Mouse (Mus musculus) heart, embryonic 16.5 days (tissue): ENCODE data around the gene Adm. TPM values are rescaled to one million over a fixed set of nuclear protein-coding genes. Genes with fewer than 3 reads are reported as not detected.

ENCODE experiments used
- ATAC-seq: fragments of 200-750 bp; cut with Nextera tagmentation; replicated peaks from 2 replicates; pipeline ENCODE4 v1.8.0; 2017; ENCODE audit warnings: moderate number of reproducible peaks; ENCODE audit not compliant: insufficient read depth, low FRiP score; ENCODE audit errors: extremely low read depth
- H3K27ac ChIP-seq: fragments of 300-500 bp; sonication (generic); 2 replicates; pipeline ENCODE4 v1.5.1; 2014; ENCODE audit warnings: mild to moderate bottlenecking, low read length, control low read depth, moderate library complexity
- H3K27me3 ChIP-seq: fragments of 300-500 bp; sonication (generic); 2 replicates; pipeline ENCODE4 v1.6.1; 2014; ENCODE audit warnings: low read length, mixed read lengths; ENCODE audit not compliant: control insufficient read depth, insufficient read depth
- H3K36me3 ChIP-seq: fragments of 300-500 bp; sonication (generic); 2 replicates; pipeline ENCODE4 v1.6.1; 2014; ENCODE audit not compliant: control insufficient read depth, insufficient read depth
- H3K4me1 ChIP-seq: fragments of 300-500 bp; sonication (generic); 2 replicates; pipeline ENCODE4 v1.6.1; 2014; ENCODE audit warnings: low read length, mixed read lengths; ENCODE audit not compliant: control insufficient read depth, insufficient read depth
- H3K4me2 ChIP-seq: fragments of 300-500 bp; sonication (generic); 2 replicates; pipeline ENCODE4 v1.6.1; 2014; ENCODE audit warnings: low read depth, mild to moderate bottlenecking, control low read depth, low read length
- H3K4me3 ChIP-seq: fragments of 300-500 bp; sonication (generic); 2 replicates; pipeline ENCODE4 v1.5.1; 2014; ENCODE audit warnings: mild to moderate bottlenecking, control low read depth, low read length
- H3K9ac ChIP-seq: fragments of 300-500 bp; sonication (generic); 2 replicates; pipeline ENCODE4 v1.6.1; 2014; ENCODE audit warnings: low read length, control low read depth
- H3K9me3 ChIP-seq: fragments of 300-500 bp; sonication (generic); replicated peaks from 2 replicates; pipeline ENCODE4 v1.6.1; 2016; ENCODE audit warnings: low read length; ENCODE audit not compliant: control insufficient read depth
- WGBS: fragments of 180-500 bp; shearing (Covaris S2); extraction: QIAGEN DNeasy Blood & Tissue Kit; methylation state at CpG from one replicate; pipeline ENCODE4 v1.1.7; 2014; 5-methylcytosine and 5-hydroxymethylcytosine counted together
- polyA plus RNA-seq: library from polyadenylated mRNA; unstranded; fragments of >200 nt; fragmentation: Nextera tagmentation; extraction: Ambion mirVana; gene quantifications from 2 replicates; pipeline ENCODE4 v1.2.1, GENCODE M21; 2015

Adm gene
- polyA plus RNA-seq, 1 experiment from 2014 or later, result 25.8 TPM

- H3K27ac ChIP-seq, result peak overlapping the region; percentile 100
- no peaks in the 10 kb centered on the region for H3K36me3 ChIP-seq
- no peaks in the 10 kb centered on the region for H3K9me3 ChIP-seq
- H3K4me2 ChIP-seq, result peak overlapping the region; percentile 93
- WGBS, result 4% methylated on average over 17 of the region's 17 CpGs
- H3K4me3 ChIP-seq, result peak overlapping the region; percentile 96
- peak overlapping the region; percentile 99 for H3K9ac ChIP-seq
- ATAC-seq, result no peak
- peaks cover 25% of the 10 kb centered on the region for H3K4me1 ChIP-seq
- no peaks in the 10 kb centered on the region for H3K27me3 ChIP-seq
Measured at GRCm38 (mm10) chr7:110613381-110614132, 13.9 kb upstream of the Adm start.

- peak within 1 kb of the TSS; percentile 96 for H3K4me3 ChIP-seq
- H3K9ac ChIP-seq, result peak within 1 kb of the TSS; percentile 99
- H3K4me1 ChIP-seq, result peaks cover 33% of the 10 kb centered on the region
- no peaks in the 10 kb centered on the region for H3K9me3 ChIP-seq
- H3K27ac ChIP-seq, result peak within 1 kb of the TSS; percentile 100
- H3K27me3 ChIP-seq, result no peaks in the 10 kb centered on the region
- WGBS, result under 1% methylated on average over 109 of the region's 127 CpGs
- peak within 1 kb of the TSS; percentile 93 for H3K4me2 ChIP-seq
- H3K36me3 ChIP-seq, result no peaks in the 10 kb centered on the region
- ATAC-seq, result peak; percentile 87
Measured at GRCm38 (mm10) chr7:110614133-110615063, 13.1 kb upstream of the Adm start, which contains the start of gene Sbf2. TSS of gene Sbf2 (minus strand) at chr7:110614922.

- H3K4me3 ChIP-seq, result peak overlapping the region; percentile 96
- 0 out of 2 replicates have a peak, but pooled peaks have one; percentile 5 for ATAC-seq
- H3K27me3 ChIP-seq, result no peaks in the 10 kb centered on the region
- H3K9me3 ChIP-seq, result no peaks in the 10 kb centered on the region
- 0% methylated on average over 20 of the region's 20 CpGs for WGBS
- H3K27ac ChIP-seq, result peak overlapping the region; percentile 100
- H3K4me1 ChIP-seq, result peaks cover 41% of the 10 kb centered on the region
- H3K4me2 ChIP-seq, result peak overlapping the region; percentile 93
- peak overlapping the region; percentile 99 for H3K9ac ChIP-seq
- no peaks in the 10 kb centered on the region for H3K36me3 ChIP-seq
Measured at GRCm38 (mm10) chr7:110615151-110615631, 12.3 kb upstream of the Adm start.

GRCm38 (mm10) chr7:110615792-110616191 is 11.7 kb upstream of the Adm start:
- Histone ChIP-seq H3K36me3 (no peaks in the 10 kb centered on the region), H3K9me3 (no peaks in the 10 kb centered on the region), H3K27ac (peak overlapping the region; percentile 8; the same call in 1 of the 2 replicates), H3K4me1 (peaks cover 45% of the 10 kb centered on the region), H3K27me3 (no peaks in the 10 kb centered on the region), H3K4me3 (peak overlapping the region; percentile 96; the same call in 1 of the 2 replicates), H3K4me2 (peak overlapping the region; percentile 93), H3K9ac (peak overlapping the region; percentile 99)
- ATAC-seq, result no peak
- WGBS, result 22% methylated on average over 11 of the region's 11 CpGs

- no peaks in the 10 kb centered on the region for H3K27me3 ChIP-seq
- H3K9ac ChIP-seq, result peak overlapping the region; percentile 62
- H3K4me2 ChIP-seq, result peak overlapping the region; percentile 56
- H3K4me3 ChIP-seq, result no peak overlapping the region
- H3K36me3 ChIP-seq, result no peaks in the 10 kb centered on the region
- ATAC-seq, result peak; percentile 49
- peaks cover 29% of the 10 kb centered on the region for H3K4me1 ChIP-seq
- WGBS, result 3% methylated on average over 9 of the region's 9 CpGs
- H3K27ac ChIP-seq, result peak overlapping the region; percentile 94
- no peaks in the 10 kb centered on the region for H3K9me3 ChIP-seq
Measured at GRCm38 (mm10) chr7:110619086-110619611, 8.3 kb upstream of the Adm start.

- no peaks in the 10 kb centered on the region for H3K9me3 ChIP-seq
- H3K27ac ChIP-seq, result no peak overlapping the region
- 51% methylated on average over 2 of the region's 2 CpGs for WGBS
- peaks cover 49% of the 10 kb centered on the region for H3K4me1 ChIP-seq
- H3K4me3 ChIP-seq, result no peak overlapping the region
- no peaks in the 10 kb centered on the region for H3K36me3 ChIP-seq
- H3K4me2 ChIP-seq, result no peak overlapping the region
- ATAC-seq, result no peak
- no peak overlapping the region for H3K9ac ChIP-seq
- H3K27me3 ChIP-seq, result no peaks in the 10 kb centered on the region; the same call in none of the 2 replicates
Measured at GRCm38 (mm10) chr7:110624067-110624466, 3.4 kb upstream of the Adm start.

- Histone ChIP-seq H3K27ac (no peak overlapping the region), H3K27me3 (no peaks in the 10 kb centered on the region; the same call in none of the 2 replicates), H3K9ac (no peak overlapping the region), H3K4me3 (no peak overlapping the region), H3K36me3 (no peaks in the 10 kb centered on the region), H3K4me1 (peaks cover 44% of the 10 kb centered on the region), H3K4me2 (peak overlapping the region; percentile 8; the same call in 1 of the 2 replicates), H3K9me3 (no peaks in the 10 kb centered on the region)
- no peak for ATAC-seq
- WGBS, result 56% methylated on average over 13 of the region's 13 CpGs
Measured at GRCm38 (mm10) chr7:110624961-110625360, 2.5 kb upstream of the Adm start.

- WGBS, result 66% methylated on average over 10 of the region's 10 CpGs
- Histone ChIP-seq H3K36me3 (no peaks in the 10 kb centered on the region), H3K27me3 (no peaks in the 10 kb centered on the region; the same call in none of the 2 replicates), H3K27ac (no peak overlapping the region), H3K4me2 (peak overlapping the region; percentile 97), H3K9ac (peak overlapping the region; percentile 53; the same call in 1 of the 2 replicates), H3K9me3 (no peaks in the 10 kb centered on the region), H3K4me1 (peaks cover 40% of the 10 kb centered on the region), H3K4me3 (peak overlapping the region; percentile 62; the same call in 1 of the 2 replicates)
- no peak for ATAC-seq
Measured at GRCm38 (mm10) chr7:110625489-110625888, 2.0 kb upstream of the Adm start.
